ENCODE assay signal across 22 mouse cellular contexts in the genomic region with DNA sequence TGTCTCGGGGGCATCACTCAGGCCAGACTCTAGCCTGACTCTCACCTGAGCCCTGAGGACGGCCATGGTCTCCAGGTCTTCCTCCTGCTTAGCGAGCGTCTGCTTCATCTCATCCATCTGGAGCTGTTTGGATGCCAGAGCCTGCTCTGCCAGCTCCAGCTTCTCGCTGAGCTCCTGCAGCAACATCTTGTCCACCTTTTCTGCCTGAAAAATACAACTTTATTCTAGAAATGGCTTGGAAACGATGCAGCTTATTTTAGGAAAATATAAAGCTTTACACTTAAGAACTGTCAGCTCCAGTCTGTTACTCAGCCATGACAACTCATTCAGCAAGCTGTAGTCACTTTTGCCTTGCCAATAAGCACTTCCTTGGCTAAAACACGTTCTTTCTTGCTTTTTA. TPM values are rescaled to one million over a fixed set of nuclear protein-coding genes. Genes with fewer than 3 reads are reported as not detected.
DNase-seq lines count a peak whose midpoint lies in the region; ATAC-seq and TF ChIP-seq lines count a peak whose summit lies in the region.
"Had no signal": no experiment of that assay in that cellular context is flagged by ENCODE, and none has a peak within 500 bp of the region (broad histone marks: within the 10 kb centered on the region; RNA-seq: fewer than 3 reads in every experiment).

No protein-coding gene starts in this region.

- TF ChIP-seq CTCF in stomach, postnatal 0 days (IDR thresholded peaks at IDR 0.05; ENCODE audit: low read depth) = no peak

- no peak overlapping the region for H3K4me2 ChIP-seq in stomach, postnatal 0 days (replicated peaks; ENCODE audit: low read depth)
- H3K4me2 ChIP-seq: hindbrain, embryonic 15.5 days; limb, embryonic 13.5 days; liver, embryonic 15.5 days had no signal

- no peak overlapping the region for H3K9ac ChIP-seq in stomach, postnatal 0 days (ENCODE audit: low read length)
- H3K9ac ChIP-seq: hindbrain, embryonic 15.5 days; limb, embryonic 13.5 days; liver, embryonic 15.5 days had no signal

- DNase-seq in frontal cortex, postnatal 36 days (ENCODE audit: low spot score in 2 of 2) = peak; percentile 27 to 49
- DNase-seq in frontal cortex, postnatal 14 days (ENCODE audit: low spot score in 2 of 2) = no peak
- peak; percentile 37 for DNase-seq in cerebellum, adult 11 months
- peak; percentile 74 for DNase-seq in cerebellum, adult 9-11 months
- DNase-seq in right cerebral cortex, postnatal 10 days (ENCODE audit: low spot score in 2 of 2) = peak; percentile 62 to 74
- no peak for DNase-seq in MN1 (ENCODE audit: low spot score)
- DNase-seq in stomach, postnatal 0 days (ENCODE audit: low spot score) = no peak
- DNase-seq in urinary bladder, adult 18-20 months (ENCODE audit: low spot score in 2 of 2) = no peak
- DNase-seq: adrenal gland, postnatal 14 days; gastrocnemius, postnatal 14 days; kidney, adult 11 months; kidney, postnatal 10 days; lung, postnatal 14 days; spleen, adult 18-20 months had no signal

- no peak for ATAC-seq in stomach, postnatal 0 days (ENCODE audit: low FRiP score, low TSS enrichment)

- no peak overlapping the region for H3K27ac ChIP-seq in stomach, postnatal 0 days (replicated peaks)
- H3K27ac ChIP-seq: embryonic facial prominence, embryonic 10.5 days; hindbrain, embryonic 15.5 days; limb, embryonic 13.5 days; liver, embryonic 15.5 days had no signal

- WGBS in stomach, postnatal 0 days = 83% methylated on average over 7 of the region's 7 CpGs

- no peaks in the 10 kb centered on the region for H3K9me3 ChIP-seq in stomach, postnatal 0 days (ENCODE audit: control insufficient read depth, low read length)
- H3K9me3 ChIP-seq: embryonic facial prominence, embryonic 10.5 days; G1E; hindbrain, embryonic 15.5 days; limb, embryonic 13.5 days; liver, embryonic 15.5 days had no signal

- TF ChIP-seq EP300 in stomach, postnatal 0 days (optimal IDR thresholded peaks at IDR 0.05) = no peak

- no peak overlapping the region for H3K4me3 ChIP-seq in stomach, postnatal 0 days (ENCODE audit: low read depth, low read length)
- H3K4me3 ChIP-seq: embryonic facial prominence, embryonic 10.5 days; erythroblast, embryonic 14.5 days; hindbrain, embryonic 15.5 days; limb, embryonic 13.5 days; liver, embryonic 15.5 days had no signal

- no peaks in the 10 kb centered on the region for H3K4me1 ChIP-seq in stomach, postnatal 0 days (replicated peaks; ENCODE audit: control insufficient read depth, insufficient read depth)
- H3K4me1 ChIP-seq: hindbrain, embryonic 15.5 days; limb, embryonic 13.5 days had no signal

- no peaks in the 10 kb centered on the region for H3K27me3 ChIP-seq in stomach, postnatal 0 days (ENCODE audit: control insufficient read depth, insufficient read depth, low read length)
- H3K27me3 ChIP-seq: hindbrain, embryonic 15.5 days; limb, embryonic 13.5 days; liver, embryonic 15.5 days had no signal

- H3K36me3 ChIP-seq in stomach, postnatal 0 days (ENCODE audit: control insufficient read depth, insufficient read depth, low read length) = no peaks in the 10 kb centered on the region
- H3K36me3 ChIP-seq: embryonic facial prominence, embryonic 10.5 days; hindbrain, embryonic 15.5 days; limb, embryonic 13.5 days had no signal

RNA-seq across cellular contexts. Expression of gene Mcm10, which starts 18.6 kb away (rescaled TPM):
- 6.1 and 6.8 TPM in 2 replicates for polyA plus RNA-seq in stomach, postnatal 0 days (2015; fragmentation: Nextera tagmentation; extraction: Ambion mirVana)

RNA-seq across cellular contexts. Expression of gene Optn, which starts 32.6 kb away (rescaled TPM):
- 16.6 and 17.0 TPM in 2 replicates for polyA plus RNA-seq in stomach, postnatal 0 days (2015; fragmentation: Nextera tagmentation; extraction: Ambion mirVana)

RNA-seq across cellular contexts. Expression of gene Ucma, which starts 55.3 kb away (rescaled TPM):
- not detected in 2 replicates for polyA plus RNA-seq in stomach, postnatal 0 days (2015; fragmentation: Nextera tagmentation; extraction: Ambion mirVana)
- polyA plus RNA-seq: erythroblast, embryonic 14.5 days; G1E; neural tube, embryonic 14.5 days; stomach, embryonic 16.5 days had no signal

Comparison
In these comparisons a context has a peak if more than half of its experiments do, and no peak if none do; other contexts are left out.
1. DNase-seq: peak in frontal cortex, postnatal 36 days (2 of 2), cerebellum, adult 11 months (single experiment), cerebellum, adult 9-11 months (single experiment) and right cerebral cortex, postnatal 10 days (2 of 2); none in frontal cortex, postnatal 14 days (0 of 2), MN1 (single experiment), stomach, postnatal 0 days (single experiment) and urinary bladder, adult 18-20 months (0 of 2).